Mouse (Mus musculus): Measurements from ENCODE around the gene Cemip.

Cemip gene

DNA sequence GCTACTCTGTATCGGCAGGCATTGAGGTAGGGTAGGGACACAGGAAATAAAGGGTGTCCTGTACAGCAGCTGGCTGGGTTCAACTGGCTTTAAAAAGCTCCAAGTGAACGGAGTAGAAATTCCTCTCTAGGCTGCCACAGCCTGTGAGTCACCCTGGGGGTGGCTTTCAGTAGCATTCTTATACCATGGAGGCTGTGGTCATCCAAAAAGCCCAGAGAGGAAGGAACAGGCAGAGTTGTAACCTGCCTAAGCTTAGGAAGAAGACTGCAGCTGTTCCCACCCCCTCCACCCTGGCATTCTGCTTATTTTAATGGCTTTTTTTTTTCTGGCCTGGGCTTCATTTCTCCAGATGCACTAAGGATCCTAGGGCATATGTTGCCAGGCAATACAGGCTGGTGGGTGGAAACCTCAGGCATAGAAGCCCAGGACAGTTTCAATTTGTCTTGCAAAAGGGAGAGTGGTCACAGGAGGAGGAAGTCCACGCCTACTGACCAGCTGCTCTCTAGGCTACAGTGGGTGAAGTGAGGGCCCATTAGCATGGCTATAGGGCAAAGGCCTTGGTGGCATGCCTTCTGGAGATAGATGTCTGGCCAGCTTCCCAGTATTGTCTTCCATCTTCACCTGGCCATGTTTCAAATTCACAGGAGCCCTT lies 57.1 kb downstream of the Cemip start:
- CTCF ChIA-PET, result no interaction called here

DNA sequence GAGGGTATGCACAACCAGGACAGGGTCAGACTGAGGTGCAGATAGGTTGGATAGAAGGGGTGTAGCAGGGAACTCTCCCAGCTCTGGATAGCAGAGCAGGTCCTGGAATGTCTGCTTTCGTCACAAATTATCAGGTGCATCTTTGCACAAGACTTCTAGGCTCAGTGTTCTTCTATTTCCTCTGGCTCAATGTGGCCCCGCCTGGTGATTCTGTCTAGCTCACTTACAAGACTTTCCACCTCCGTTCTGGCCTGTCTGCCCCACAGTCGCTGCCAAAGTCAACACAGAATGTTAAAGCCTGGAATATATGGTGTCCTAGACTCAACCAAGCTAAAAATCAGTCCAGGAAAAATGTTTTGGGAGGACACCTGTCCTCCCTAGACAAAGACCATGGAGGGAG lies 57.9 kb downstream of the Cemip start:
- CTCF ChIA-PET, result no interaction called here

DNA sequence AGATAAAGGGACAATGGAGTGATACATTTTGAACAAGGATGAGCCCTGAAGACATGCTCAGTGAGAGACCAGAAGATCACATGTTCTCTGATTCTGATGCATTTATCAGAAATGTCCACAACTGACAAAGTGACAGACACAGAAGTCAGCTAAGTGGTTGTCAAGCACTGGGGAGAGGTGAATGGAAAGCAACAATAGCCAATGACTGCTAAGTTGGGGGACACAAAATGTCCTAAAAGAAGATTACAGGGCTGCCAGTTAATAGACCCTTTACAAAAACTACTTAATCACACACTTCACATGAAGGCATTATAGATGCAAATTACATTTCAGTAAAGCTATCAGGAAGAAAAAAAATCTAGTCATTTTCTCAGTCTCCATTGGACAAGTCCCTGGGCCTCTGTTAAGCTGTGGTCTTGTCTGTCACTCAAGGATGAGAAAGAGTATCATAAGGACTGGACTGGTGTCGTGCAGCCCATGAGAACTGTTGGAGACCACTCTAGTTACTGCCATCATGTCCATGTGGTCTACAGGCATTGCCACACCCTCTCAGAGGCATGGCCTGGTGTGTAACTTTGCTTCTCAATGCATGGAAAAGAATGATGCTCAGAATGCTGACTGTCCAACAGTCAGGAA lies 59.2 kb downstream of the Cemip start:
- CTCF ChIA-PET, result no interaction called here

DNA sequence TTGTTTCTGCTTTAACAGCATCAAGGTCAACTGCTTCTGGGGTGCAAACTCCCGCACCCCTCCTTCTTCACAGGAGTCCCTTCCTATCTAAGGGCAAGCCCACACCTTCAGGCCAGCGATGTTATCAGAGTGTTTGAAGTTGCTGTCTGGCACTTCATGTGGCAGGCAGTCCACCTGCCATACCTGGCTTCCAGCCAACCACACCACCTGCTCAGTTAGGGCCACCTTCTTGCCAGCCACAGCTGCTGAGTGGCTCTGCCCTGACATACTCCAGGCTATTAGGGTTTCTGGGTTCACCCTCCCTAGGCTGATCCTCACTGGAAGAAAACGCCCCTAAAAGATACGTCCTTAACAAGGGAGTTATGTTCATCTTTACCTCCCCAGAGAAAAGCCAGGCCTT lies 60.2 kb downstream of the Cemip start:
- CTCF ChIA-PET, result no interaction called here

DNA sequence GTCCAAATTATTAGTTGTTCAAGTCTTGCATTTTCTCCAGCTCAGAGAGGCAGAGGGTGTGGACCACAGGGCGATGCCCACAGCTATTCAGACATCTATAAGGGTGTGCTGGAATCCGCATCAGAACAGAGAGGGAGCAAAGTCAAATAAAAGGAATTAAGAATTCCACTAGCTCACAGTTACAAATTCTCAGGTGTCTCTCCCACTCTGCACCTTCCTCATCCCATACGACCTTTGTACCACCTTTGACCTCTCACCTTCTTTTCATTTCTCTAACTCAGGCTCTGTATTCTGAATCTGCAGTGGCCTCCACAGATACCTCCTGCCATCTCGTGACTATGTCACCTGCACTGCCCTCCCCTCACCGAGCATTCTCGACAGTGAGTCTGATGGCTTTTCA lies 62.8 kb downstream of the Cemip start:
- CTCF ChIA-PET, result no interaction called here

DNA sequence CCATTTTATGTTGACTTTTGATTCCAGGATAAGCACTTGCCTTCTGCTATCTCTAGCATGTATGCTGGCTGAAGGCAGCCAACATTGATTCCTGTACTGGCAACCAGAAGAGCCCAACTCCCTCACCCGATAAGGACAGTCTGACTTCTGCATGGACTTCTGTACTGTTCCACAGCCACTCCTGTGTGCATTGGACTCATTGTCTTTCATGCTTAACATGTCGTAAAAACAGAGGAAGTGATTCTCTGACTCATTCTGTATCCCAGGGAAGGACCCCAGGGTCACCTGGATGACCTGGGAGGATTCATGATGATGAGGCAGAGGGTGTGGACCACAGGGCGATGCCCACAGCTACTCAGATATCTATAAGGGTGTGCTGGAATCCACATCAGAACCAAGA lies 63.8 kb downstream of the Cemip start:
- CTCF ChIA-PET, result no interaction called here

DNA sequence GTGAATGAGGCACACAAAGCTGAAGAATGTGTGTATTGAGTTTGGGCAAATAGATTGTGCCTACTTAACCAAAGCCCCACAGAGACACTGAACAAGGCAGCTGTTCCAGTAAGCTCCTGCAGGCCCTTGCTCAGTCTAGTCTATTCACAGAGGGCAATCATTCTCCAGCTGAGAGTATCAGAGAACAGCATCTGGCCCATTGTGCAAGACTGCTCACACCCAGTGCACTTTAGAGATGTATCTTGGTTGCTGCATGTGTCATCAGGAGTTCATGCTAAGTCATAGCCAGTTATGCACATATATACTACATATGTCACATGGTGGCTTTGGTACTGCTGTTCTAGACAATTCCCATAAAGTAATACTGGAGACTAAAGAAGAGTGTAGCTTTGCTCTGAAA lies 66.9 kb downstream of the Cemip start:
- CTCF ChIA-PET, result no interaction called here

DNA sequence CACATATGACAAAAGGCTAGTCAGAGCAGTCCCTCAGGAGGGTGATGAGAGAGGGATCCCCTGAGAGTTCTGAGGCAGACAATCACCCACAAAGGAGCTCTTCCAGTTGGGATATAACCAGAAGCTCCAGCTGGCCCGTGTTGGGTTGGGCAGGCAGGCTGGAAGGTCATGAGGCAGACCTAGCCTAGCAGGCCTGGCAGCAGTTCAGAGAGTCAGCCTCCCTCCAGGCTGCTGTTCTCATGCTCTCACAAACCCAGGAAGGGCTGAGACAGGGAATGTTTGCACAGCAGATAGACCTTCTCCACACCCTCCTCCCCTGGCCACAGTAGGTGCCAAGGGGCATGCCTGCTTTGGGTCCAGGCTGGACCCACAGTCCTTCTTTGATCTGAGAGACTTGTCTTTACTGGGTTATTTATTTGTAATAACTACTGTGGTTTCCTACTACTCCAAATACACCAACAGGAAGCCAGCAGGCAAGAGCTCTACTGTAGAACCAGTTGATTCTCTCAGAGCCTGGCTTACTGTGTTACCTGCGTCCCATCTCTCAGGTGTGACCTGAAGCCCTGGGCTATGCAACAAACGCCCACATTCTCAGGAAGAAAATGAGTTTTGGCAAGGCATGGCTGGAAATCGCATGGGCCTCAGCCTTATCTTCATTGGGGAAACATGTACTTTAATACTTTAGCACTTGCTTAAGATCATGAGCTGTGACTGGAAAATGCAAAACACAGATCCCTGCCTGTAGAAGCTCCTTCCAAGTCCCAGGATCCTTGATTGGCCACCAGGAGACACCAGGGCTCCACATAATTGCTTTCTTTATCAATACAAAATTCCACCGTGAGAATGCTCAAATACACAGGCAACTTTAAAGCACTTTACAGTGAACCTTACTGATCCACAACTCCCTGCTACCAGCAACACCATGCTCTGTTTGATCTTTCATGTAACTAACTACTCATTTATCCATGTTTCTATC lies 67.7 kb downstream of the Cemip start:
- CTCF ChIA-PET, result no interaction called here

DNA sequence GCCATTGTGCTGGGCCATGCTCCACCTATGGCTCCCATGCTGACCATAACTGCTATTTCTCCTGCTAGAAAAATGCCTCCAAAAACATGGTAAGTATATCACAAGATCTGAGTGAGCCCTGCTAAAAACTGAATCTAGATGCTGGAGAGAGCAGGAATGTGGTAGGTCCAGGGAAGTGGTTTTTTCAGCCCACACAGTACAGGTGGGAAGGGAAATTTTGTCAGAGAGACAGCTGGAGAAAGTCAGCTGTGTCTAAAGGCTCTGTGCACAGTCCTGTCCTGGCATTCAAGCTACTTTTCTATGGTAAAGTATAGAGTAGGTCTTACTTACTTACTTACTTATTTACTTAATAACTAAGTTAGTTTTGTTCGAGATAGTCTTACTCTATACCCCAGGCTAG lies 71.3 kb downstream of the Cemip start:
- CTCF ChIA-PET, result no interaction called here

DNA sequence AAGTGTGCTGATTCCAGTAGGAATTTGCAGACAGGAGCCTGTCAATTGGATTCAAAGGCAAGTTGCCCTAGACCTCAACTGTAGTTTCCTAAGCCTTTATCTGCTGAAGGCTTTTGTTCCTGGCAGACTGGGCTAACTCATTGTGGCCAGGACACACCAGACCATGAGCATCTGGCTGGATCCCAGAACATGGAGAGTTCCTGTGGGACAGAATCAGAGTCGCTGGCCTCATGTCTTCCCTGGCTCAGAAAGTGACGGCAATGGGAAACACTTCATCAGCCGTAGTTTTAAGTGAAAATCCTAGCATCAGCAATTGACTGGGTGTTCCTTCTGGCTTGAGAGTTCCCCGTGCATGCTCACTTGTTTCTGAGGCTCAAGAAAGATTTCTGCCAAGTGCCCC lies 72.6 kb downstream of the Cemip start:
- CTCF ChIA-PET, result no interaction called here

DNA sequence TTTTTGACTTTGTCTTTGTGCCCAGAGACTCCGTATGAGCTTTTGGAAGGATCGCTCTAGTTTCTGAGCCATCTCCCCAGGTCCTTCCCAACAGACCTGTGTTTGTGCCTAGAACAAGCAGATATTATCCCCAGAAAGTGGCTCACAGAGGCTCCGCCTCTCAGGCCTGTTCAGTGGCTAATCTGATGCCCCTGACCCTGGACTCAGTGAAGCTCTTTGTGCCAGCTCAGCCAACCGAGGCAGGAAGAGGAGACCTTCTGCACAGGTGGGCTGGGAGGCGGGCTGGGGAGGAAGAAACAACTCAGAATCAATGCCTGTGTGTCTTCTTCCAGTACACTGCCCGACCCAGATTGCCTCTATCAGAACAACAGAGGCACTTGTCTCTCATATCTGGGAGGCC lies 81.9 kb downstream of the Cemip start:
- CTCF ChIA-PET, result no interaction called here

DNA sequence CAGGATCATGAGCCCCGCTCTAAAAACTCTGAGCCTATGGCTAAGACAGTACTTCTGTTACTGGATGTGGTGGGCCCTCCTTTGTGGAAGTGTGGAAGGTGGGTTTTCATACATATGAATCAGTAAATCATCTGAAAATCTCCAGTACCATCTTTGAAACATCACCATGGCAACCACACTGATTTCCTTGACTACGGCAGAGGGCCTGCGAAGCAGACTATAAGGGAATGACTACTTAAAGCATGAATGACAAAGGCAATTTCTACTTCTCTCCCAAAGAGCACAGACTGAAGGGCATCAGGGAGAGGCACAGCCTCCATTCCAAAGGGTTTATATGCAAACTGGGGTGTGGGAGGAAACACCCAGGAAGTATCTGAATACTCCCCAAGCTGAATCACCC lies 84.8 kb downstream of the Cemip start:
- CTCF ChIA-PET, result no interaction called here

DNA sequence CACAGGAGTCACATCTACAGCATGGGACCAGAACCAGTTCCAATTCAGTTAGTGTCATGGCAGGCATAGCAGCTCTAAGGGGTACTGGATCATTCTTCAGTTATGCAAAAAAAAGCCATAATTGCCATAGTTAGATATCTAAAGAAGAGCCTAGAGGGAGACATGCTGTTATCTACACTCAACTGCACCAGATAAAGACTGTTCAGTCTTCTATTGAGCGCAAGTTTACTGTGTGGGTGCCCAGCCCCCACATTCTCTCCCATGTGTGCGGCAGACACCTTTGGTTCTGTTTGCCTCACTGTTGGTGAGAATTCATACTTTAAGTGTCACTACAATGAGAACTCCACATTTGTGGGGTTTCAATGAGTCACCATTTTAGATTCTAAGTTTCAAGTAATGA lies 85.6 kb downstream of the Cemip start:
- CTCF ChIA-PET, result no interaction called here

DNA sequence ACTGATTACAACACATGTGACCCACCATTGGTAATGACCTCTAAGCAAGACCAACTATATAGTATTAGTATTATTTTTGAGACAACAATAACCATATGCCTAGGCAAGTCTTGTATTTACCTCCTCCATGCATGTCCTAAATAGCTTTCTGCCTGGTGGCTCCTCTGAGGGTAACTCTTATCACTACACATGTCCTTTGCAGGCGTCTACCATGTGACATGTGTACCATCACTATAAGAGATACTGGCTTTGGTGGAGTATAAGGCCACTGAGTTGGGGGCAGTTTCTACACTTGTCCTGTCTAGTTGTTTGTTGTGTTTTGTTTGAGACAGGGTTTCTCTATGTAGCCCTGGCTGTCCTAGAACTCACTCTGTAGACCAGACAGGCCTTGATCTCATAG lies 86.7 kb downstream of the Cemip start:
- CTCF ChIA-PET, result no interaction called here

DNA sequence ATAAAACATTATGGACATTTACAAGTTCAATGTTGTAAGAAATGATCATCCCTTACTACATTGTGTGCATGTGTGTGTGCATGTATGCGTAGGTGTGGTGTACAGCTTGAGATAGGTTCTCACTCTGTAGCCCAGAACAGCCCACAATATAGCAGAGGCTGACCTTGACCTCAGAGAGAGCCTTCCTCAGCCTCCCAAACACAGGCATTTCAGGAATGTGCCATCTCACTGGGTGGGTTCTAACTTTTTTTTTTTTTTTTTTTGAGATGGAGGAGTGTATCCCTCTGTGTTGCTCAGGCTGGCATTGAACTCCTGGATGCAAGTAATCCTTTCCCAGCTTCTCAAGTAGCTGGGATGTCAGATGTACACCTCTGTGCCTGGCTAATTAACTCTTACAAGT lies 92.0 kb downstream of the Cemip start:
- CTCF ChIA-PET, result interaction anchor here (0.7 kb wide), 1 partner anchor 363 kb away, joined by 4 read pairs; no protein-coding TSS in a partner anchor

DNA sequence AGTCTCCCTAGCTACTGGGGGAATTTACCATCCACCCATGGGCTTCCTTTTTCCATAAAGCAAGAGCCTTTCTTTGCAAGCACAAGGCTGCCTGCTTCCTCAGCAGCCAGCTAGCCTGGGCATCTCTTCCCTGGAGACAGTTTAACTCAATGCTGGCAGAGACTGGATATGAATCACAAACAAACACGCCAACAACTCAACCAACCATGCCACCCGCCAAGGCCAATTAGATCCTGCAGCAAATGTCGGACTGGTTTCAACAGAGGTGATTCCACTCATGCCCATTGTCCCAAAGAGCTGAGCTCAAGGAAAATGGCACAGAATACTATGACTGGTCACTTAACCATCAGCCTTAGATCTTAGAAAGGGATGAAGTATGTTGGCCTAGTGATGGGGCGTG lies 97.0 kb downstream of the Cemip start:
- CTCF ChIA-PET, result no interaction called here

DNA sequence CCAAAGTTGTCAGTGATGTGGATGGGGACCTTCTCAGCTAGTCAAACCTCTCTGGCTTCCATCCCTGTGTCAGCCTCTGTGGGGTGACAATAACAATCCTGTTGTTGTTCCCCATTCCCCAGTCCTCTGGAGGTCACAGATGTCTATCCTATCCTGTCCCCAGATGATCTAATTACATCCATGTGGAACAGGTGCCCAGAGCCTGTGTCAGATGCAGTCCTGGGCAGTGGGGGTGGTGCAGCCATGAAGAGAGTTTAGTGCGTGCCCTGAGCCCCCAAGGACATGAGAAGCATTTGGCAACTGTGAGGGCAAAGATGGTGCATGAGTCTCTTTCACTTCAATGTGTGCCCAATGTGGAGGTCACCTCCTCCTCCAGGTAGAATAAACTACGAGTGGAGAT lies 100.6 kb downstream of the Cemip start:
- CTCF ChIA-PET, result no interaction called here

DNA sequence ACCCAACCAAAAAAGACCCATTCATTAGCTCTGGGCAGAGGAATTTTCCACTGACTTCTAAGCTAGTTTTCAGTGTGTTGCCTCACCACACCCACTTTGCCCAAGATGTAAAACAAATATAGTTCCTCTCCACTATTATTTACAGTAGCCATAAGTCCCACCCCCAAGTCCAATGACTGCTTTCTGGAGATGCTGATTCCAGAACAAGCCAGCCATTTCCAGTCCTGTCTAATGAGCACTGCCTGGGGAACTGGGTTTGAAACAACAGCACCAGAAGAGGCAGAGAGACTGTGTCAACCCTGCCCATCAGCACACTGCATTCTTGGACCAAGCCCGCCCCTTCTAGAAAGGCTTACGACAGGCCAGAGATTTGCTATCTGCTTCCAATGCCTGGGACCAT lies 103.7 kb downstream of the Cemip start:
- CTCF ChIA-PET, result no interaction called here

DNA sequence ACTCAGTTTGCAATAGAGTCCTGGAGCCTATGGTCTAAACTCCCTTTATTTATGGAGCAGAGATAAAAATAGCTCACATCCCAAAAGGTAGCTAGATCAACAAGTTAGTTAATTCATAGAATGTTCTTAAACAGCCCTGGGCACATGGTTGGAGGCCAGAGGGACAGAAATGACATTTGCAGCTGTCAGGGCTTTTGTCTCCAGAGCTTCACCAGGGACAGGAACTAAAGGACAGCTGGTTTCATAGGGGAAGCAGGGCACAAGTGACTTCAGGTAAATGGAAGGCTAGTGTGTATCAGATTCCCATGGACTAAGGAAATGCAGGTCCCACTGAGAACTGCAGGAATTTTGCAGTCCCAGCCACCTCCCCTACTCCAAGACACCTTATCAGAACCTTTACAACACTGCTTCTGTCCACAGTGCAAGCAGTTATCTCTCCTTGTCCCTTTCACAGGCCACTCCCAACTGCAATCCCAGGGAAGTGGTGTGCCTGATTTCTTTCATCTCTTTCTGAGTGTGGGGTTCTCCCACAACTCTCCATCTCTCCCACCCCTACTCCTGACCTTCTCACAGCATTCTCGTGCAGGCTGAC lies 107.3 kb downstream of the Cemip start:
- CTCF ChIA-PET, result no interaction called here

DNA sequence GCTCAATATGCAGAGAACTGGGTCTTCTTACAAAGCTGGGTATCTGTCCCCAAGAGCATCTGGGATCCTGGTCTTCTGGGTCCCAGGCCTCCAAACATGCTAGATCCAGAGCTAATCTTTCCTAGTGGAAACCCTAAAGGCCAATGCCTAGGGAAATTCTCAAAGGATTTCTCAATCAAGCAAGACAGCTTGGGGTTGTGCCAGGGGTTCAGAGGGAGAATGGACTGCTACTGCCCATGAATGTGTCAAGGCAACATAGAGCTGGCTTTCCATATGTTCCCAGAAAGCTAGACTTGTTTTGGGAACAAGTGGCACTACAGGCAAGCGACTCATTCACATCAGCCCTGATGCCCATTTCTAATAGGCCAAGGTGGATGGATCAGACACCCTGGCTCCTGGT lies 107.9 kb downstream of the Cemip start:
- CTCF ChIA-PET, result no interaction called here

DNA sequence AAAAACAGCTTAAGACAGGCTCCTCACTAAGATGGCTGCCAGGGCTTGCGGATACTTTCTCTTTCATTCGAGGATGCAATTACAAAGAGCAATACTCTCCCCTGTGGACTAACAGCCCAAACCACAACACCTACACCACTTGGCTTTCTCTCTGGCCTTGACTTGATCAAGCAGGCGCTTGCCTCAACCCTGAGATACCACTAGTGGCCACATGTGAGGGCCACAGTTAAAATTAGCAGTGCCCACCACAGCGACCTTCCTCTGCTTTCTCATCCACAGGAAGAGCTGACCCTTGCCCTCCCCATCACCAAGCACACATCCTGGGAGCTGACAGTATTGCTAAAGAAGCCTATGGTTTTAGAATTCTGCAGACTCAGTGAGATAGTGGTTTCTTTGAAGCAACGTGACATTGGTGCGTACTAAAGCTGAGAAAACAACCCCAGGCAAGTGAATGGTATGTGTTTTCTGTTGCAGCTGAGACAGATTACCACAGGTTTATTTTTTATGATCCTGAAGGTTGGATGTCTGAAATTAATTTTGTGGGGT lies 109.8 kb downstream of the Cemip start:
- CTCF ChIA-PET, result no interaction called here

DNA sequence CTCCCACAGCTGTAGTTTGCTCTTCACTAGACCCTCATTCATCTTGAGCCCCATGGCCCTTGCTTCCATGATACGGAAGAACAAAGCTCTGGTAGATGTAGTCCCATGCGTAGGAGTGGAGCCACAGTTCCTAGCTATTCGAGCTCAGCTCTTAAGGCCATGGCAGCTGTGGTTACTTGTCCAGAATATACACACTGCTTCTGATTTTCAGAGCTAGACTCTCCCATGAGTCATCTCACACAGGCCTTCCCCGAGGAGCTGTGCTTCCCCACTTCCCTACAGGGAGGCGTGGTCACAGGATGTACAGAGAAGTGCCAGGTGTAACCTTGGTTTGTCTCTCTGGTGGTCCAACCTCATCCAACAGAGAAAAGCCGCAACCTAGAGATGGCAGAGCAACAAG lies 111.0 kb downstream of the Cemip start:
- CTCF ChIA-PET, result no interaction called here

DNA sequence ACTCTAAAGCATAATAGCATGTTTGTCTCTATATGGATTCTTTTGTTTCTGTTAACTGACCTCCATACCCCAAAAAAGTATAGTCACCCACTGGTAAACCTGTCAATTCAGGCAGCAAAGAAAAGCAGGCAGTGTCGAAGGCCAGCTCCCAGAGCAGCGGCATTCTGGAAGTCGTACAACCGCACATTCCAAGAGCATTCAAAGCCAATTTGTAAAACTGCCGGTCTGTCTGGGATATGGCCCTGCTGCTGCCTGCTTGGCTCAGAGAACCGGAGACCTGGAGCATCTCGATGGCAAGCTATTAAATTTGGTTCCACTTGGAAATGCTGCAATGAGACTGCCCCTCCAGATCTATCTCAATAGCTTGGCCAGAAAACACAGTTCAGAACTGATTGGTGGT lies 113.8 kb downstream of the Cemip start:
- CTCF ChIA-PET, result no interaction called here
